Mouse (Mus musculus) forebrain, embryonic 13.5 days (tissue): ENCODE measurements around the gene Gm10198. TPM values are rescaled to one million over a fixed set of nuclear protein-coding genes. Genes with fewer than 3 reads are reported as not detected.

ENCODE experiments used
- ATAC-seq: fragments of 200-750 bp; cut with Nextera tagmentation; 2 replicates; pipeline ENCODE4 v1.8.0; 2017
- H3K27ac ChIP-seq: fragments of 300-500 bp; sonication (generic); 2 replicates; pipeline ENCODE4 v1.5.1; 2015; ENCODE audit warnings: inconsistent platforms, mild to moderate bottlenecking, moderate library complexity
- H3K27me3 ChIP-seq: fragments of 300-500 bp; sonication (generic); 2 replicates; pipeline ENCODE4 v1.6.1; 2015; ENCODE audit warnings: mild to moderate bottlenecking, inconsistent platforms
- H3K36me3 ChIP-seq: fragments of 300-500 bp; sonication (generic); 2 replicates; pipeline ENCODE4 v1.6.1; 2015; ENCODE audit warnings: mild to moderate bottlenecking, inconsistent platforms; ENCODE audit not compliant: poor library complexity, severe bottlenecking
- H3K4me1 ChIP-seq: fragments of 300-500 bp; sonication (generic); 2 replicates; pipeline ENCODE4 v1.6.1; 2015; ENCODE audit warnings: inconsistent platforms
- H3K4me2 ChIP-seq: fragments of 300-500 bp; sonication (generic); 2 replicates; pipeline ENCODE4 v1.6.1; 2015; ENCODE audit warnings: inconsistent platforms, mild to moderate bottlenecking, moderate library complexity
- H3K4me3 ChIP-seq: fragments of 300-500 bp; sonication (generic); 2 replicates; pipeline ENCODE4 v1.5.1; 2015; ENCODE audit warnings: mild to moderate bottlenecking, inconsistent platforms
- H3K9ac ChIP-seq: fragments of 300-500 bp; sonication (generic); 2 replicates; pipeline ENCODE4 v1.6.1; 2015; ENCODE audit warnings: mild to moderate bottlenecking, inconsistent platforms
- H3K9me3 ChIP-seq: fragments of 300-500 bp; sonication (generic); replicated peaks from 2 replicates; pipeline ENCODE4 v1.6.1; 2016; ENCODE audit warnings: inconsistent platforms
- WGBS: fragments of 180-500 bp; shearing (Covaris S2); methylation state at CpG from one replicate; pipeline ENCODE4 v1.1.7; 2015; 5-methylcytosine and 5-hydroxymethylcytosine counted together
- polyA plus RNA-seq: library from polyadenylated mRNA; unstranded; fragments of >200 nt; fragmentation: Nextera tagmentation; extraction: Ambion mirVana; gene quantifications from 2 replicates; pipeline ENCODE4 v1.2.1, GENCODE M21; 2015

The Gm10198 gene
- not detected in 2 replicates for polyA plus RNA-seq

DNA sequence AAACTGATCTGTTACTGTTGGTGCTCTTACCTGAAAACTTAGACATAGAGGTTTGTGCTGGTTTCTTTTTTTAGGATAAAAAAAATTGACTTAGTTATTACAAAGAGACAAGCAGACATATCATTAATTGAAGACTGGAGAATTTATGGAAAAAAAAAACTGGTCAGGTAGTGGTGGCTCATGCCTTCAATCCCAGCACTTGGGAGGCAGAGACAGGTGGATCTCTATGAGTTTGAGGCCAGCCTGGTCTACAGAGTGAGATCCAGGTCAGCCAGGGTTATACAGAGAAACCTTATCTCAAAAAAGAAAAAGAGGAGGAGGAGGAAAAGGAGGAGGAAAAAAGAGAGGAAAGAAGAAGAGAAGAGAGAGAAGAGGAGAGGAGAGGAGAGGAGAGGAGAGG lies at the start of gene Gm10198:
Gm10198 (plus strand) TSS at position 301 of the 400 bp plus-strand sequence.
- H3K4me1 ChIP-seq = no peaks in the 10 kb centered on the region
- no peak within 1 kb of the TSS for H3K9ac ChIP-seq
- no peaks in the 10 kb centered on the region for H3K9me3 ChIP-seq
- no peaks in the 10 kb centered on the region for H3K36me3 ChIP-seq
- H3K27ac ChIP-seq = no peak within 1 kb of the TSS
- H3K27me3 ChIP-seq = no peaks in the 10 kb centered on the region
- no peak for ATAC-seq
- no peak within 1 kb of the TSS for H3K4me2 ChIP-seq
- H3K4me3 ChIP-seq = no peak within 1 kb of the TSS

DNA sequence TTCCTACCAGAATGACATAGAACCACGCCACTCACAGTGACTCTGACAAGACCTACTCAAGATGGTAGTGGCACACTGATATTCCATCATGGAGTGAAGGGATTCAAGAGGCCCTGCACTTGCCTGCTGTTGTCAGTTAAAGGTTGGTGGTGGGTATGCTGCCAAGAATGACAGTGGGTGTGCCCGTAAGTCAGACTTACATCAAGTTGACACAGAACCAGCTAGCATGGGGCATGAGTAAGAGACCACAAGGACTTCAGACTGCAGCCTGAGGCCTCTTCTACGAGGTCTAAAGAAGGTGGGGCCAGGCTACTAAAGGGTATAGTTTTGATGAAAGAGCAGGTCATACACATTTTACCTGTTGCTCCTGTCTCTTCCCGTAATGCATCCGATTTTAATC lies 47.3 kb upstream of the Gm10198 start:
- H3K36me3 ChIP-seq = no peaks in the 10 kb centered on the region
- no peak overlapping the region for H3K4me2 ChIP-seq
- no peak overlapping the region for H3K4me3 ChIP-seq
- 87% methylated on average over 5 of the region's 5 CpGs for WGBS
- no peak overlapping the region for H3K9ac ChIP-seq
- H3K4me1 ChIP-seq = no peaks in the 10 kb centered on the region
- no peak overlapping the region for H3K27ac ChIP-seq
- no peaks in the 10 kb centered on the region for H3K27me3 ChIP-seq
- no peaks in the 10 kb centered on the region for H3K9me3 ChIP-seq
- ATAC-seq = no peak

DNA sequence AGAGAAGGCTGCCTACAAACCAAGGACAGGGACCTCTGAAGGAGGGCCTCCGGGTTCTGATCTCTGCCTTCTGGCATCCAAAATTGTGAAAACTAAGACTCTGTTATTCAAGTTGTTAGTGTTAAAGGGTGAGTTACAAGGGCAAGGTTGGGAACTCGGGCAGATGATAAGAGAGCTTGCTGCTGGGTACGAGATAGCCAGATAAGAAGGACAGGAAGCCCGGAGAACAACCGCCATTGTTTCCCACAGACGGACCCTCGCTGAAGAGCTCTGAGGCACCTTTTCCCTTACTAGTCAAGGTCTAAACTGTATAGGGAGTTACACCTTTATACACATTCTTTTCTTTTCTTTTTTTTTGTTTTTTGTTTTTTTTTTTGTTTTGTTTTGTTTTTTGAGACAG lies 39.8 kb upstream of the Gm10198 start:
- no peak for ATAC-seq
- H3K9me3 ChIP-seq = no peaks in the 10 kb centered on the region
- no peak overlapping the region for H3K4me2 ChIP-seq
- 89% methylated on average over 7 of the region's 7 CpGs for WGBS
- H3K27ac ChIP-seq = no peak overlapping the region
- H3K9ac ChIP-seq = no peak overlapping the region
- H3K36me3 ChIP-seq = no peaks in the 10 kb centered on the region
- no peaks in the 10 kb centered on the region for H3K4me1 ChIP-seq
- H3K4me3 ChIP-seq = no peak overlapping the region
- no peaks in the 10 kb centered on the region for H3K27me3 ChIP-seq

GRCm38 (mm10) chr13:111553182-111553581 lies 39.4 kb upstream of the Gm10198 start:
- H3K4me2 ChIP-seq = no peak overlapping the region
- H3K9ac ChIP-seq = no peak overlapping the region
- no peak overlapping the region for H3K27ac ChIP-seq
- 91% methylated on average over 7 of the region's 7 CpGs for WGBS
- no peaks in the 10 kb centered on the region for H3K27me3 ChIP-seq
- H3K9me3 ChIP-seq = no peaks in the 10 kb centered on the region
- H3K36me3 ChIP-seq = no peaks in the 10 kb centered on the region
- ATAC-seq = no peak
- no peaks in the 10 kb centered on the region for H3K4me1 ChIP-seq
- no peak overlapping the region for H3K4me3 ChIP-seq

- H3K27me3 ChIP-seq = no peaks in the 10 kb centered on the region
- H3K27ac ChIP-seq = no peak overlapping the region
- H3K9ac ChIP-seq = no peak overlapping the region
- H3K4me3 ChIP-seq = no peak overlapping the region
- no peaks in the 10 kb centered on the region for H3K4me1 ChIP-seq
- no peaks in the 10 kb centered on the region for H3K9me3 ChIP-seq
- no peak overlapping the region for H3K4me2 ChIP-seq
- no peaks in the 10 kb centered on the region for H3K36me3 ChIP-seq
- WGBS = 83% methylated on average over 8 of the region's 8 CpGs
- no peak for ATAC-seq
These were observed 38.6 kb upstream of the Gm10198 start for GRCm38 (mm10) chr13:111553941-111554340.

DNA sequence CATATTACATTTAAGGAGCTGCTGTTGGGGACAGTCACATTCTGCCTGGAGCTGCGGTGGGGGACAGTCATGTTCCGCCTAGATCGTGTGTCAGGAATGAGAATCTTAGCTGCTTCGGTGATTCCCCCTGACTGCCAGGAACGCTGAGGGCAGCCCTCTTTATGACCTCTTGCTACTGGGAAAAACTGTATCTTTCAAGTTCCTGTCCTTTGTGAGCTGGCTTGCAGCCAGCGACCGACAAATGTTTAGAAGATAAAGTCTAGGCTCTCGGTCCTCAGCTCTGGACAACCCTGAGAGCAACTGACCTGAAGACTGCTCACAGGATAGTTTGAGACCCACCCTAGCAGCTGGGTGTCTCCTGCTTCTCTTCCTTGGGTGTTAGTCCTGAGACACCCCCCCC lies 37.3 kb upstream of the Gm10198 start:
- Histone ChIP-seq H3K36me3 (no peaks in the 10 kb centered on the region), H3K9ac (no peak overlapping the region), H3K27ac (no peak overlapping the region), H3K27me3 (no peaks in the 10 kb centered on the region), H3K4me1 (no peaks in the 10 kb centered on the region), H3K4me2 (no peak overlapping the region), H3K4me3 (no peak overlapping the region), H3K9me3 (no peaks in the 10 kb centered on the region)
- 61% methylated on average over 8 of the region's 8 CpGs for WGBS
- ATAC-seq = no peak

- Histone ChIP-seq H3K27me3 (no peaks in the 10 kb centered on the region), H3K36me3 (no peaks in the 10 kb centered on the region), H3K4me1 (no peaks in the 10 kb centered on the region), H3K27ac (no peak overlapping the region), H3K9ac (no peak overlapping the region), H3K4me3 (no peak overlapping the region), H3K4me2 (no peak overlapping the region), H3K9me3 (no peaks in the 10 kb centered on the region)
- no peak for ATAC-seq
- WGBS = 84% methylated on average over 4 of the region's 4 CpGs
These were observed 36.2 kb upstream of the Gm10198 start for GRCm38 (mm10) chr13:111556375-111556774.

- Histone ChIP-seq H3K9ac (no peak overlapping the region), H3K36me3 (no peaks in the 10 kb centered on the region), H3K4me2 (no peak overlapping the region), H3K4me3 (no peak overlapping the region), H3K27ac (no peak overlapping the region), H3K4me1 (no peaks in the 10 kb centered on the region), H3K9me3 (no peaks in the 10 kb centered on the region), H3K27me3 (no peaks in the 10 kb centered on the region)
- WGBS = 90% methylated on average over 3 of the region's 3 CpGs
- ATAC-seq = no peak
These were observed 32.4 kb upstream of the Gm10198 start for GRCm38 (mm10) chr13:111560152-111560551.

DNA sequence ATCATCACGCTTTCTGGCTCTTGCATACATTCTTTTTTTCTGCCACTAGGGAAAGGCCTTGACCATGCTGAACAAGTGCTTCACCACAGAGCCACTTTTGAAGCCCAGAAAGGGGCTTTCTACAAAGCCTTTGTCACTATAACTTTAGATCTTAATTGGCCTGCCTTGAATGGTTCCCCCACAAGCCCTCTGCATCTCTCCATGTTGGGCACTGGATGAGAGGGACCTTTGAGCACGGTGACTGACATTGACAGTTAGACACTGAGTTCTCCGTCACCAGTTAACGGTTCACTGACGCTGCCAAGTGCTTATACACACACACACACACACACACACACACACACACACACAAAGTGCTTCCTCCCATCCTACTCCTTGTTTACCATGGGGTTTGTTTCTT lies 30.0 kb upstream of the Gm10198 start:
- Histone ChIP-seq H3K4me3 (no peak overlapping the region), H3K27me3 (no peaks in the 10 kb centered on the region), H3K36me3 (no peaks in the 10 kb centered on the region), H3K27ac (no peak overlapping the region), H3K4me2 (no peak overlapping the region), H3K4me1 (no peaks in the 10 kb centered on the region), H3K9ac (no peak overlapping the region), H3K9me3 (no peaks in the 10 kb centered on the region)
- peak; percentile 48; the same call in 1 of the 2 replicates for ATAC-seq
- 56% methylated on average over 5 of the region's 5 CpGs for WGBS

DNA sequence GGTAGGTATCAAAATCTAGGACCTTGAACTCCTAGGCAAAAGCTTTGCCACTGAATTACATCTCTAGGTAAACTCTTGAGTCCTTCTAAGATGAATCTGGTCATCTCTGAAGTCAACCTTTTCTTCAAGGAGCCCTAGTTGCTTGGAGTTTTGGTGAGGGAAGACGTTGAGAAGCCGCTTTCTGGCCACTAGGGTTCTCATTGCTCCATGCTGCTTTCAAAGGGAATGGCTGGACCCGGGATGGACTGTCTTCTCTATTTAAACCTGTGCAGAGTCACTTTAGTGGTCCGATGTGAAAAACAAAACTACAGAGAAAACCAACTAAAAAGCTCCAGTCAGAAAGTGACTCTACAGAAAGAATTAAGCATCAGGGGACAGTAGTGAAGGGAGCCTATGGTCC lies 18.4 kb upstream of the Gm10198 start:
- Histone ChIP-seq H3K4me3 (no peak overlapping the region), H3K4me1 (no peaks in the 10 kb centered on the region), H3K27me3 (no peaks in the 10 kb centered on the region), H3K27ac (no peak overlapping the region), H3K36me3 (no peaks in the 10 kb centered on the region), H3K4me2 (no peak overlapping the region), H3K9me3 (no peaks in the 10 kb centered on the region), H3K9ac (no peak overlapping the region)
- 47% methylated on average over 4 of the region's 4 CpGs for WGBS
- no peak for ATAC-seq

DNA sequence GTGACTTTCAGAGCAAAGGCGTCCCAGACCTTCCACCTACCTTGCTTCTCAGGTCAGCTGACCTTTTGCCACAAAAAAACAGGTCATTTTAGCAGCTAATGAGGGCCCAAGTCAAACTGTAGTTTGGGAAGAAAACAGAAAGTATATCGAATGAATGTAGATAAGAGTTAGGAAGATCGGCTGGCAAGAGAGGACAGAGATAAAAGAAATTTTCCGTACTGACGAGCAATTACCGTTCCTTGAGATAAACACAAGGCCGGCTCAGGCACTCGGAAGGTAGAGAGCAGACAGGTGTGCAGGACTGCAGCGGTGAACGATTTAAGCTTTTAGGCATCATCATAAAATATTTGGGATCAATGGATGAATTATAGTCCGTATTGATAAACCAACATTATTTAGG lies 15.4 kb upstream of the Gm10198 start:
- WGBS = 92% methylated on average over 11 of the region's 11 CpGs
- H3K27me3 ChIP-seq = no peaks in the 10 kb centered on the region
- 0 out of 2 replicates have a peak, but pooled peaks cover 4% of the 10 kb centered on the region for H3K9me3 ChIP-seq
- no peak overlapping the region for H3K4me3 ChIP-seq
- no peaks in the 10 kb centered on the region for H3K36me3 ChIP-seq
- H3K9ac ChIP-seq = no peak overlapping the region
- no peak overlapping the region for H3K4me2 ChIP-seq
- H3K4me1 ChIP-seq = no peaks in the 10 kb centered on the region
- ATAC-seq = no peak
- H3K27ac ChIP-seq = no peak overlapping the region

DNA sequence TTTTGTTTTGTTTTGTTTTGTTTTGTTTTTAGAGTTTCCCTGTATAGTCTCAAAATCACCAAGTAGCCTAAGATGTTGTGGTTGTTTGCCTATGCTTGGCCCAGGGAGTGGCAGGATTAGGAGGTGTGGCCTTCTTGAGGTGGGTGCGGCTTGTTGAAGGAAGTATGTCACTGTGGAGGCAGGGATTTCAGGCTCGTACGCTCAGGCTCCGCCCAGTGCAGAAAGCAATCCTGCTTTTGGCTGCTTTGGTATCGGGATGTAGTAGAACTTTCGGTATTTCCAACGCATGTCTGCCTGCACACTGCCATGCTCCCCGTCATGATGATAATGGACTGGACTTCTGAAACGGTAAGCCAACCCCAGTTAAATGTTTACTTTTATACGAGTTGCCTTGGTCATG lies 12.5 kb upstream of the Gm10198 start:
- H3K9ac ChIP-seq = no peak overlapping the region
- H3K4me3 ChIP-seq = no peak overlapping the region
- no peaks in the 10 kb centered on the region for H3K36me3 ChIP-seq
- no peak overlapping the region for H3K27ac ChIP-seq
- H3K9me3 ChIP-seq = 0 out of 2 replicates have a peak, but pooled peaks cover 4% of the 10 kb centered on the region
- no peaks in the 10 kb centered on the region for H3K27me3 ChIP-seq
- H3K4me1 ChIP-seq = no peaks in the 10 kb centered on the region
- no peak for ATAC-seq
- WGBS = 96% methylated on average over 10 of the region's 10 CpGs
- no peak overlapping the region for H3K4me2 ChIP-seq

DNA sequence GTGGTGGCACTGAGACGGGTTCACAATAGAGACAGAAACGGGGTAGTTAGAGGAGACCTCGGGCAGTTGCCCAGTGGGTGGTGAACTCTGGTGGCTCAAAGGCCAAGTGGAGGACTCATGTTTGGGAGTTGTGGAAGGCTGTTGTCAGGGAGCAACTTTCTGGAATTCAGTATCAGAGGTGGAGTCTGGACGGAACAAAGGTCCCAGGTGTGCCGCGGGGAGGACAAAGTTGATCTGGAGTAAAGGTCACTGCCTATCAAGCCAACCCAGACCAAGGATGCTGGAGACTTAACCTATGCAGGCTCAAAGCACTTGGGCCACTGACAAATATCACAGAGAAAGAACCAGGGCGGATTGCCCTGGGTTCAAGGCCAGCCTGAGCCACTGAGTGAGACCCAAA lies 5.5 kb downstream of the Gm10198 start:
- no peaks in the 10 kb centered on the region for H3K4me1 ChIP-seq
- H3K36me3 ChIP-seq = no peaks in the 10 kb centered on the region
- H3K27ac ChIP-seq = no peak overlapping the region
- H3K9ac ChIP-seq = no peak overlapping the region
- no peak overlapping the region for H3K4me2 ChIP-seq
- H3K9me3 ChIP-seq = no peaks in the 10 kb centered on the region
- WGBS = 85% methylated on average over 7 of the region's 7 CpGs
- no peak overlapping the region for H3K4me3 ChIP-seq
- ATAC-seq = no peak
- H3K27me3 ChIP-seq = no peaks in the 10 kb centered on the region
